Mouse (Mus musculus) c-Kit-positive CD71-positive TER-119-negative erythroid progenitor cells, embryonic 14.5 days (primary cell): ENCODE measurements at regions not wholly inside any gene's neighbourhood (a gene's known extent, or its start where the extent isn't known, plus 50 kb on each side); places are given as distances from the start of the nearest gene placed in this dataset.

Source experiments
- DNase-seq: peaks from one replicate; pipeline ENCODE4 v3.0.0-alpha.2; 2013; ENCODE audit warnings: low read depth

DNA sequence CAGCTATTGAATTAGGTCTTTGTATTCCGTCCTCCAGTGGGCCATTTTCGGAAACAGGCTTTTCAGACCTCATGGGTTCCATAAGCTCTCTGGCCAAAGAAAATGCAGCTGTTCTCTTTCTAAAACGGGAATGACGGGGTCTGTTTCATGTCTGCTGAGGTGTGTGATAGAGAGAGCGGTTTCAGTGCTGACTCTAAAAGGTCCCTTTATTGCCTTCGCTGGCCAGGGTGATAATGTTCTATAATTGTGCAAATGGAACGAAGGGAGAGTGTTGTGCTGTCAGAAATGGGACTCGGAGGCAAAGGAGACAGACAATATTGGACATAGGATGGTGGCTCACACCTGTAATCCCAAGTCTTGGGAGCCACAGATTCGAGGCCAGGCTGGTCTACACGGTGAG, 53.5 kb upstream of the Osbpl8 start:
- no peak for DNase-seq

DNA sequence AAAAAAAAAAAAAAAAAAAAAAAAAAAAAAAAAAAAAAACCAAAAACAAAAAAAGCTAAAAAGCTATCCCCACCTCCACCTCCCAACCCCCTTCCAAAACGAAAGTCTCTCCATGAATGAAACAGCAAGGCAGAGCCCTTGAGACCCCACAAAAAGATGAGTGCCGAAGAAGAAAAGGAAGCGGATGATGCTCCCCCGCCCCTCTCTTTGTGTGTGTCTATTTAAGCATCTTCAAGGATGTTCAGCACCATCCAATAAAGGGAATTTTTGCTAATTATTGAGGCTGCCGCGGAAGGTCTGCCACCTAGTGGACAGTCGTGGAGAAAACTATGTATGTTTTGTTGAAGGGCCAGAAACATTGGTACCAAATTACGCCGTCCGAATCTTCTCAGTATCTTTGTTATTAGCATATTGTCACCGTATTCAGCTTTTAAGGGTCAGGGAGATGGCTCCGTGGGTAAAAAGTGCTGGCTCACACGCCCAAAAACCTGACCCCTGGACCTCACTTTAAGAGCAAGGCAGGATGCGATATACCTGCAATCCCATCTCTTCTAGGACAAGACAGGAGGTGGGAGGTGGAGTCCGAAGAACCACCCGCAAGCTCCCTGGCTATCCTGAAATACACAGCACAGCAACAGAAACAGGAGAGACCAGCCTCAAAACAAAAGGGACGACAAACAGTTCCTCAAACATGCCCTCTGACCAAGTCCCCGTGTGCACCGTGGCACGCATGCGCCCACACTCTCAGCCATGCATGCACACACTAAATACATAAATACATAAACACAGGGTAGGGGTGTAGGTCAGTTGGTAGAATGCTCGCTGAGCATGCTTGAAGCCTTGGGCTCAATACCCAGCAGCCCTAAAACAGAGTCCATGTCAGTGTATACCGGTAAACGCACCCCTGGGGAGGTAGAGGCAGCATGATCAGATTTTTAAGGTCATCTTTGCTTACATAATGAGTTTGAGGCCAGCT, 55.6 kb upstream of the Osbpl8 start:
- DNase-seq, result peak; percentile 57

DNA sequence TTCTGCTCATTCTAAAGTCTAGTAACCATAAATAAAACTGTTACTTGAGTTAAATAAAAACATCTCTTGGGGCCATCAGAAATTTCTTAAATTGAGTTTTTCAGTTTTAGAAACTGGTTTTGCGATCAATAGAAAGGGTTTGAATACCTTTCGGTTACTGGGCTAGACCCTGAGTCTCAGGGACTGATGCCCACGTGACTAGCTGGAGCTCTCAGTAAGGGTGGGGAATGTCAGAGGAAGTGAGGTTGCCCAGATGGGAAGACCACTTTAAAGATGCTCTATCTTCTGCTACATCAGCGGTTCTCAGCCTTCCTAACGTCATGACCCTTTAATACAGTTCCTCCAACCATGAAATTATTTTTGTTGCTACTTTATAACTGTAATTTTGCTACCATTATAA, 56.7 kb upstream of the Osbpl8 start:
- DNase-seq, result no peak

DNA sequence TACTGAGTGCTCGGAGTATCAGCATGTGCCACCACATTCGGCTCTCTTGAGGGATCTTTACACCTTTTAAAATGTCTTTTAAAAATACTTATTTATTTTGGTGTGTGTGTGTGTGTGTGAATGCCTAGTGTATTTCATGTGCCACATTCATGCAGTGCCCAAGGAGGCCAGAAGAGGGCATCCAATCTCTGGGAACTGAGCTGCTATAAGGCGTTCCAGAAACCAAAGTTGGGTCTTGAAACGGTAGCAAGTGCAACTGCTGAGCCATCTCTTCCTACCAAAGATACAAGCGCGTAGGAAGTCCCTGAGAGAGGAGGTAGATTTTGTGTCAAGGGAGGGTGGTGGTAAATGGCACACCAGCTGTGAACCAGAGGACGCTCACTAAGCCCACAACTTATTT, 57.2 kb upstream of the Osbpl8 start:
- peak; percentile 59 for DNase-seq

DNA sequence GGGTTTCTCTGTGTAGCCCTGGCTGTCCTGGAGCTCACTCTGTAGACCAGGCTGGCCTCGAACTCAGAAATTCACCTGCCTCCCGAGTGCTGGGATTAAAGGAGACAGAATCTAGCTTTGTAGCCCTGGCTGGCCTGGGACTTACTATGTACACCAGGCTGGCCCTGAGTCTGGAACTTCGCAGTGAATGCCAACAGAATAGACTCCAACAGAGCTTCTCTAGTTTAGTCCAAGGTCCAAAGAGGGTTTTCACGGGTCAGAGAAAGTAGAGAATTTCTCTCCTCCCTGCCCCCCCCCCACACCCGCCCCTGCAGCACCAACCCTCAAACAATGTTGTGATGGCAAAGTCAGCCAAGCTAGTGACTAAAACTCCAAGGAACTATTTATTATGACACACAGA, 58.1 kb upstream of the Osbpl8 start:
- no peak for DNase-seq

DNA sequence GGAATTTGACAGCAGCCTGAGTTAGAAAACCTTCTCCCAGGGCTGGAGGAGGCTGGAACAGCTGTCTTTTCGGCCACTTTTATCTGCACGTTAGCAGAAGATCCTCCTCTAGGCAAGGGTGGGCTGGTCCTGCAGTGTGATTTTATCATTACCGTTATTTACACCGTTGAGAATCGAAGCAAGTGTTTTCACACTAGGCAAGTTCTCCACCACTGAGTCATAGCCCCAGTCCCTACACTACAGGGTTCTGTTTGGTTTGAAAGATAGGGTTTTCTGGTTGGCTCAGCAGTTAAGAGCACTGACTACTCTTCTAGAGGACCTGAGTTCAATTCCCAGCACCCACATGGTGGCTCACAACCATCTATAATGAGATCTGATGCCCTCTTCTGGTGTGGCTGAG, 58.9 kb upstream of the Osbpl8 start:
- DNase-seq, result no peak

DNA sequence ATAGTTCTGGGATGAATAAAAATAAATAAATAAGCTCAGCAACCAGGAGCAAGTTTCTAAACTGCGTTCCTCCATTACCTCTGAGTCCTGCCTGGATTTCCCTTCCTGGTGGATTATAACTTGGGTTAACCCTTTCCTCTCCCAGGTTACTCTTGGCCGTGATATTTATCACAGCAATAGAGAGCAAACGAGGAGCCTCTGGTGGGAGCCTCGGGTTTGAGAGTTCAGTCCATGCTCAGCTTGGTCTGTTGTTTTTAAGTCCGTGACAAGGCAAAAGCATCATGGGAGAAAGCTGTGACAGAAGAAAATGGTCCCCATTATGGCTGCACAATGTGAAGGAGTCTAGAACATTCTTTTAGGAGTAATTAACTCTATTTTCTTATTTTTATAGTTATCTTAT, 61.0 kb upstream of the Osbpl8 start:
- DNase-seq, result no peak

DNA sequence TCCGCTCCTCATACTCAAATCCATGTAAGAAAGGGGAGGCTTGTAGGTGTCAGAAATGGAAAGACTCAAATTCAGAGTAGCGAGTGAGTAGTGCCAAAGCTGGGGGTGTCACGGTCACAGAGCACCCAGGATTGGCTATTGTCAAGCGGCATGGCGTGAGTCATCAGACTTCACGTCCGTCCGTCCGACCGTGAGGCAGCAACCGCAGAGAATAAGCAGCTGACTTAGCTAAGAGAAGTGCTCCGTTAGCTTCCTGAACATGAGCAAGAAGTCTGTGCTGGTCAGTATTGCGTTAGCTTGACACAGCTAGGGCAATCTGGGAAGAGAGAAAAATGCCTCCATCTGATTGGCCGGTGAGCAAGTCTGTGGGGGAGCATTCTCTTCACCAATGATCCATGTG, 61.5 kb upstream of the Osbpl8 start:
- no peak for DNase-seq

DNA sequence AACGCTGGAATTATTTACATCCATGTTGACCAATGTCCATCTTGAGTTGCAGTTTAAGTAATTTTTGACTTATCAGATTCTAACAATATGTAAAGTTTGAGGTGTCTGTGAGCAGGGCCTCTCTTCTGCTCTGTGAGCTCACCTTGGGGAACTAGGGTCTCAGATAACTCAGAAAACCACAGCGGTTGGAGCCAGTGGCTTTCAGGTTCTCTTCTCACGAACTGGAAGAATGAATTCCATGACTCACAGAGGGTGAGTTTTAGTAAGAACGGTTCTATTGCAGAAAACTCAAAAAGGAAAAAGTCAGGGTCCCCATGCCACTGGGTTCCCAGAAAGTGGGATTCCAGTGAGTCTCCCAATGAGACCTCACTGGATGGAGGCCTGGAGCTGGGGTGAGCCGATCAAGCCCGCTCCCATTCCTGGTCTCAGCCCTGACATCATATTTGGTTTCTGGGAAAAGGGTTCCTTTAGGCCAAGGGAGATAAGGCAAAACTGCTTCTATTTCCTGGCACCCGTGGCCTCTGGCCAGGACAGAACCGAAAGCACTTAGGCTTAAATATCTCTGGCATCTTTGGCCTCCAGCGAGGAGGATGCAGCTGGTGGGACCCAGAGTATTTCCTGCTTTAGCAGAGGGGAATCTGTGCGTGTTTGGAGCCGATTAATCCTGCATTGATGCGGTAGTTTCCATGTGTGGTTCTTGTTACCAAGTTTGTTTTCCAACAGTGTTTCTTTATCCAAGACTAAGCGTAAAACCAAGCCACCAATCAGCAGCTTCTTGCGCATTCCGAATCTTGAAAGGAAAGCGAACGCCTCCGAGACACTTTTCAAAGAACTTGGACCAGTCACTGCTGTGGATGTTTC, 62.4 kb upstream of the Osbpl8 start:
- DNase-seq, result no peak

DNA sequence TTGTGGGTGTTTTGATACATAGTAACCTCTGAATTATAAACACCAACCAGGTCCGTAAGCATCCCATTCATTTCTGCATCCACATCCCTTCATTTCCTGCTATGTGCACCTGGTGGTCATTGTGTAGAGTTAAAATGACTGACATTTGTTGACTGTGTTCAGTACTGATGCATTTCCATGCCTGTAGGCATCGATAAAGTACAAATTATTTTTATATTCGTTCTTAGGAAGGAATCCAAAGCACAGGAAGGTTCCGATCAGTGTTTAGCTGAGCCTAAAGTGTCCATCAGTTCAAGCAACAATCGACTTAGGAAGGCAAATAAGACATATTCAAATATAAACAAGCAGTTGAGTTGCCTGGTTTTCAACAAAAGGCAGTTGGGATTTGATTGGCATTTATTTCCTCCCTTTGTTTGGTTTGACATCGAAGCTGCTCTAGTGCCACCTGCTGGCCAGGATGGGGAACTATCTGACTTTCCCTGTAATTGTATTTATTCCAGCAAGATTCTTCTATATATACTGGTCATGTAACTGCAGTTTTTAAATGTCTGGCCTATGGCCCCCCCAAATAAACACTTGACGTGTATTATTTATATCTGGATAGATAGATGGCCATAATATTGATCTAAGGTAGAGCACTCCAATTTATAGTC, 64.6 kb upstream of the Osbpl8 start:
- peak; percentile 52 for DNase-seq

DNA sequence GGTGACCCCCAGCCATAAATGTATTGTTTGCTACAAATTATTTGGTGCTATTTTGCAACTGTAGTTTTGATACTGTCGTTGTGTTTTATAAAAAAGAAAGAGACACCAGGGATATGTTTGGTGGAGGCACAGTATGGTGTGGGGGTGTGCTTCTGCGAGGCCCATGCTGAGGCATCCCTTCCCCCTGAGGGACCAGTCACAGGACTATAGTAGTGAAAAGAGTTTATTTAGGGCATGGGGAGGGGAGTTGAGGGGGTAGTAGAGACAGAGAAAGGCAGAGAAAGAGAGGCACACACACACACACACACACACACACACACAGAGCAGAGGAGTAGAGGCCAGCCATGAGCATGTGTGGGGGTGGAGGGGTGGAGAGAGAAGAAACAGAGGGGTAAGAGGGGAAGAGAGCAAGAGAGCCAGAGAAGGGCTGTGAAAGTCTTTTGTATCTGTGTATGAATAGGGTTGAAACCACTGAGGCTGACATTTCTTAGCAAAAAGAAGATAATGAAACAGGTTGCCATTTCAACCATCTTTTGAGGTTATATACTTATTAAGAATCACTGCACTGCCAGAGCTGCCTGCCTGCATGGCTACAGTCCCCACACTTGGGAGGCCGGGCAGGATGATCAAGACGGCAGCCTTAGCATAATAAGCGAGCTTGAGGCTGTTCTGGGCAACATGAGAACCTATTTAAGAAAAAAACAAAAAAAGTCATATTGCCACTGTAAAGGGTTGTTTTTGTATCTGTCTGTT, 65.3 kb upstream of the Osbpl8 start:
- DNase-seq, result no peak

DNA sequence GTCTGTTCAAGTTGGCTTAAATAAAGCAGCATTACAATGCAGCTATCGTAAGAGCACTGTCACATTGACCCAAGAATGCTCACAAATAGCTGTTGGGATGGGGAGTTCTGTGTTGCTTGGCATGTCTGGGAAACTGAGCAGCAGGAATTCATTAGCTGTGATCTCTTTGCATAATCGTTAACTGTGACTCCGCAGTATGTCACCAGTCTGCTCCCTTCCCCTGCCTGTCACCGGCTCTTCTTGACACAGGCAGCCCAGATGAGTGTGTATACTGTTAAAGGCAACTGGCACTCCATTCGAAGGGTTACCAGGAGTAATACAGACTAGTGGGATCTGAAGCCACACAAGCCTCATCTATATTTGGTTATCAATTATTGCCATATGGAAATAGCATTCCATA, 67.3 kb upstream of the Osbpl8 start:
- DNase-seq, result no peak

DNA sequence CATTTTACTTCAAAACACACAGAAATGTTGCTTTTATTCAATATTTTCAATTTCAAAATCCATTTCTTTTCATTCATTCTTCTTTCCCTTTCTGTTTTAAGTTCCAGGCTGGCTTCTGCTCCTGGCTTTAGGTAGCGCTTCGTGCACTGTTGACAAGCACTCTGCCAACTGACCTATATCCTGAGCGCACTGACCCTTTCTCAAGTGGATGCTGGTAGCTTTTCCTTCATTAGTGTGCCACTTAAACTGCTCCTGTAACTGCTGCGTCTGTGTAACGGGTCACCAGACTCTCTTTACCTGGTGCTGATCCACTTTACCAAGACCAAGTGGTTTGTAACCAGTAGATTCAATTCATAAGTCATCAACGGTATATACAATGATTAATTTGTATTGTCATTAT, 67.7 kb upstream of the Osbpl8 start:
- no peak for DNase-seq

DNA sequence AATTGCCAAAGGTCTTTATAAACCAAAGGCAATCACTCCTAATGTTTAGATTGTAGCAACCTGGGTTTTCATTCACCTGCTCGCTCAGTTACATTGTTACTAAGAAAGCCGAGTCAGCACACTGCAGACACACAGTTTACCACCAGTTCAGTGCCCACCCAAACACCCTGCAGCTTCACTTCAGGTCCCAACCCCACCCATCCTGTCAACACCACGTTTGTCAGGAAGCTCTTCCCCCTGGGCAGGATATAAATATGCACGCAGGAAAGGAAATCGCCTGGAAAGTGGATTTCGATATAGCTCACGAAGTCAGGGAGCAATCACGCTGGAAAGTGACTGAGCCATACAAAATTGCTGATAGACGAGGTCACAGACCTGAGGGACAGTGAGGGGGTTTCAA, 70.1 kb upstream of the Osbpl8 start:
- no peak for DNase-seq

DNA sequence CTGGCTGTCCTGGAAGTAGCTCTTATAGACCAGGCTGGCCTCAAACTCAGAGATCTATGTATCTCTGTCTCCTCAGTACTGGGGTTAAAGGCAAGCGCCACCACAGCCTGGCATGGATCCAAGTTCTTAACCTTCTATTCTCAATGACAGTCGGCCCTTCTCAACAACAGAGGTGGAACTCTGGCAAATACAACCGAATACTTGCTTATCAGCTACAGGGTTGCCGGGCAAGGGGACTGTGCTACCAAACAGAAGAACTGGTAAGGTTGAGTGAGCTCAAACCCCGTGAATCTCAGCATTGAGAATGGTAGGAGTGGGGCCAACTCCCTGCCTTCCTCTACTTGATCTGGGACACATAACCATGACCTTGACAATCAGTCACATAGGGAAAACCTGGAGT, 75.2 kb upstream of the Osbpl8 start:
- no peak for DNase-seq

DNA sequence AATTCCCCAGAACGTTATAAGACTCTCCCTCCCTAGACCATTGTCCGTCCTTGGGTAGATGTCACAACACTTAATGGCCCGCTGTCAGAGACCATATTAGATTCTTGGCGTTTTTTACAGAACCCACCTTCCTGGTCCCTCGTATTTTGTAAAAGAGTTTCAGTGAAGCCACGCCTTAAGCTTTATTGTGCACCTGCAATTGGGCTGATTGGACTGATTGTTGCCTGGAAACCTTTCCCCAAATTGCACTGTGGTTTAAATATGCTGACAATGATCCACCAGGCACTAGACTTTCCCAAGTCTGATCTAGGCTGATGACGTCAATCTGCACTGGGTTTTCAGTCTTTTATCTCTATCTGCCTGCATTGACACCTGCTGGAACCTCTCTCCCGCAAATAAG, 75.6 kb upstream of the Zdhhc17 start:
- DNase-seq, result no peak

DNA sequence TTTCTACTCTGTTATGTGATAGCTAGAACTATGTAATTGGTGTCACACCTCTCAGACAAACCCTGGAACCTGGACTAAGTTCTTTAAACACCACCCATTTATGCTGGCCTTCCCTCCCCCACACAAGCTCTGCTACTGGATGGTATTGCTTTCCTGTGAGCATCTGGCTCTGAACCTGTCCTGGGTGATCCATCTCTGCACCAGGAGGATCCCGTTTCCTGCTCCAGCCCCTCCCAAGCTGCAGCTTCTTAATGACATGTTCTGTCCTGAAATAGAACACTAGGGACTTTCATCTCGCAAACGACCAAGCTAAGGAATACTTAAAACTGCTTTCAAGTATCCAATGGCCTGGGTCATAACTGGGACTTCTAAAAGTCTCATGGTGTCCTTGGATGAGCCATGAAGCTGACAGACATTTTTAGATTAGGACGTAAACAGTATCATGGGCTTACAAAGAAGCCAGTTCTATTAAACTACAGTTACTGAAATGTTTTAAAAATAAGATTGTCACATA, 74.4 kb upstream of the Zdhhc17 start:
- no peak for DNase-seq

DNA sequence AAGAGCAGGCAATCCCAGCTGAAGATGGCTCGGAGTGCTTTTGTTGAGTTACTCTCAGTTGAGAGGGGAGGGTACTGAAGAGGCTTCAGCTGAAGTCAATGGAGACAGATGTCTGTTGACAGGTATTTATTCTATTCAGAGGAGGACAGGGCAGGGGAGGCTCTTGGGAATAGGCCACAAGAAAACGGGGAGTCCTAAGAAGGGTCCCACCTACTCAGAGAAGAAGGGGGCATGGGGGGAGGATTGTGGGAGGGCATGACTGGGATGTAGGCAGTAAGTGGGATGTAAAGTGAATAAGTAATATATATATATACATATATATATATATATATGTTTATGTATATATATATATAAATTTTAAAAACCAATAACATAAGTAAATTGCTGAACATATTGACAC, 73.9 kb upstream of the Zdhhc17 start:
- DNase-seq, result no peak

DNA sequence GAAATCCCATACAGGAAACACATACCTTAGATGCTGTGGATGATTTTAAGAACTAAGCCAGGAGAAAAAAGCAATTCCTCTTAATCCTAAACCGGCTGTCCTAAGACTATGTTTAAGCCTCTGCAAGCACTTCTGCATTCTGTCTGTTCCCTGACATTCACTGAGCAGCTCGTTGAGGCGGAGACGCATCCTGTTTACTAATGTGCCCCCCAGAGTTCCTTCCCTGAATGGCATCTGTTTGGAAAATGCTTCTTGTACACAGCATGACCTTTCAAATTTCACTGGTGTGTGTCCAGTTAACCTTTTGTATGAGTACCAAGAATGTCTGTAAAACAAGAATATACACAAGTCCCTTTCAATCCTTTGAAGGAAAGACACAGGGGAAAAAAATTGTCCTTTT, 73.4 kb upstream of the Zdhhc17 start:
- DNase-seq, result no peak

DNA sequence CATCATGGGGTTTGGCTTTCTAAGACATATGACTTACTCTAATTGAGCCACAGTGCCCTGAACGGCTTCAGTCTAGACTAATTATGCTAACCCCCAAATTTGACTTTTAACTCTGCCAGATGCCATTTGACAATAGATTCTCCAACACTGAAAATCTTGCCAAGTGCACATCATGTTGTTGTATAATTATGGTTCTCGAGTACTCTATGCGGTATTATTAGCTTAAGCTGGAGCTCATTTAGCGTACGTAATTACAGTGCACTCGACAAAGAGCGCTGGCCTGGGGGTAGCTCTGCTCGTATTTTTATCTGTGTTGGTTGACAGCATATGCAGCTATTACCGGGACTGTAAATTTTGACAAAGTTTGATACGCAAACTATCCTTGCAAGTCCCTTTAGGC, 70.4 kb upstream of the Zdhhc17 start:
- no peak for DNase-seq

DNA sequence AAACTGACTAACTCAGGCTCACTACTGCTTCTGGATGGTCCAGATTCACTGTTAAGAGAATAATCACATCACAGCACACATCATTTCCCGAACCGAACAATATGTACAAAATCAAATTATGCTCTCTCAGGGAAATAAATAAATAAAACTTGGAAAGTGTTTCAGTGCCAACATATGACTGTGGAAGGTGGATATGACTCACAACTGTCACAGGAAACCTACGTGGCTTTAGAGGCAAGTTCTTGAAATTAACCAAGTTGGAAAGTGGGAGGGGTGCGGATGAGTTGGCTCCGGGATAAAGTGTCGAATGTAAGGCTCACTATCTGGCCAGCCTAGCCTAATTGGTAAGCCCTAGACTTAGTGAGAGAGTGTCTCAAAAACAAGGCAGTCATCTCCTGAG, 69.1 kb upstream of the Zdhhc17 start:
- DNase-seq, result no peak

DNA sequence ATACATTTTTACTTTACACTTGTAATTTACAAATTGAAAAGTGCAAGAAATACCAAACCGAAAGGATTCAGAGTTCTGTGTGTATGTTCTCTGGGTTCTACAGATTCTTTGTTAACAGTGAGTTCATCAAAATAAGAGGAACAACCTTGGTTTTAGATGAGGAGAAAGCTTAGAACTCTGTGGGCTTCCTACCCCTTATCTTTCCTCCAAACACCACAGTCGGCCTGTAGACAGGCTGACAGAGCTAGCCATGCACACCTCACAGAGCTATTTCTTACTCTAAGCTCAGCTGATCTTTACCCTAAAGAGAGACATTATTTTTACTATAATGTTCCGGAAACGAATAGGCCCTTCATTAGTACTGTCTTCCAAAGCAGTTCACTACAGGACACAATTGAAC, 67.7 kb upstream of the Zdhhc17 start:
- DNase-seq, result no peak
